In the genomic region with DNA sequence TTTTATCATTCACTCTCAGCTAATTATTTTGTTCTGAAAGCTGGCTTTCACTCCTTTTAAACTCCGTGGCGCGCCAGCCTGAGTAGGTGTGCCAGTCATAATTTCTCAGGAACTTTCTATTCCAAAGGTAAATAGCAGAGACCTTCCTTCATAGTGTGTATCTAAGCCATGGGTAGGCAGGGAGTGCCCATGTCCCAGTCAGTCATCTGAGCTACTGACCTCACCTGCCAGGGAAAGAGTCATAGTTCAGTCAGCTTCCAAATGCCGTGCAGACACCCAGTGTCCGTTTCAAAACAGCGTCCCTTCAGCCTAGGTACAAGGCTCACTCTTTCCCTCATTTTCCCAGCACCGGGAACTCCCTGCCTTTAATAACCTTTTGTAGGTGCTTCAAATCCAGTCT, we compare ENCODE assay signal across 21 mouse cellular contexts.
"Had no signal": no experiment of that assay in that cellular context is flagged by ENCODE, and none has a peak within 500 bp of the region (broad histone marks: within the 10 kb centered on the region; RNA-seq: fewer than 3 reads in every experiment).

No protein-coding gene starts in this region.

- ATAC-seq: midbrain, embryonic 15.5 days had no signal

- H3K27ac ChIP-seq: kidney, postnatal 0 days; limb, embryonic 12.5 days; limb, embryonic 15.5 days; liver, embryonic 13.5 days; midbrain, embryonic 15.5 days; neural tube, embryonic 12.5 days; neural tube, embryonic 15.5 days; stomach, embryonic 15.5 days had no signal

- H3K36me3 ChIP-seq: limb, embryonic 12.5 days; limb, embryonic 15.5 days; liver, embryonic 13.5 days; midbrain, embryonic 15.5 days; neural tube, embryonic 12.5 days; neural tube, embryonic 15.5 days; stomach, embryonic 15.5 days had no signal

- H3K27me3 ChIP-seq: limb, embryonic 12.5 days; limb, embryonic 15.5 days; liver, embryonic 13.5 days; midbrain, embryonic 15.5 days; neural tube, embryonic 12.5 days; neural tube, embryonic 15.5 days; stomach, embryonic 15.5 days had no signal

- H3K4me2 ChIP-seq: limb, embryonic 12.5 days; limb, embryonic 15.5 days; liver, embryonic 13.5 days; midbrain, embryonic 11.5 days; midbrain, embryonic 15.5 days; neural tube, embryonic 12.5 days; neural tube, embryonic 15.5 days; stomach, embryonic 15.5 days had no signal

- H3K9me3 ChIP-seq: limb, embryonic 15.5 days; liver, embryonic 13.5 days; midbrain, embryonic 15.5 days; neural tube, embryonic 15.5 days; stomach, embryonic 15.5 days had no signal

- H3K4me3 ChIP-seq: limb, embryonic 12.5 days; limb, embryonic 15.5 days; liver, embryonic 13.5 days; midbrain, embryonic 15.5 days; neural tube, embryonic 12.5 days; neural tube, embryonic 15.5 days; stomach, embryonic 15.5 days had no signal

- H3K4me1 ChIP-seq: limb, embryonic 12.5 days; limb, embryonic 15.5 days; liver, embryonic 13.5 days; midbrain, embryonic 15.5 days; neural tube, embryonic 12.5 days; neural tube, embryonic 15.5 days; stomach, embryonic 15.5 days had no signal

- DNase-seq: kidney, adult 8-10 months; left cerebral cortex, postnatal 4 days; liver, embryonic 13.5 days; lung, adult 2 months; lung, postnatal 14 days; lung, postnatal 4 days; right cerebral cortex, adult 18-20 months; right cerebral cortex, postnatal 14 days; right cerebral cortex, postnatal 4 days; spleen, adult 18-20 months; thymus, adult 18-20 months; thymus, postnatal 14 days; thymus, postnatal 4 days had no signal

- H3K9ac ChIP-seq: limb, embryonic 12.5 days; limb, embryonic 15.5 days; liver, embryonic 13.5 days; midbrain, embryonic 15.5 days; neural tube, embryonic 12.5 days; neural tube, embryonic 15.5 days; stomach, embryonic 15.5 days had no signal
